Mouse (Mus musculus) megakaryocyte, adult 5-6 weeks (primary cell): ENCODE measurements around the gene Rcor1. TPM values are rescaled to one million over a fixed set of nuclear protein-coding genes. Genes with fewer than 3 reads are reported as not detected.

Experiments
- ATAC-seq: 2 replicates; pipeline ENCODE4 v1.8.0; 2016; ENCODE audit warnings: mild to moderate bottlenecking, inconsistent platforms; ENCODE audit not compliant: poor library complexity, severe bottlenecking
- total RNA-seq, 2 experiments: library from RNA; stranded (forward) in 1 of 2; stranded (reverse) in 1 of 2; fragments of 153-499, 151-499 nt in 1 of 2; fragments of 221-1000, 200-1000 nt in 1 of 2; gene quantifications; 2 replicates each; pipeline versions ENCODE4 v1.2.3 to v1.2.4; 2015 to 2017

The Rcor1 gene
- total RNA-seq, 2 experiments from 2014 or later, result 22.8 to 30.6 TPM

DNA sequence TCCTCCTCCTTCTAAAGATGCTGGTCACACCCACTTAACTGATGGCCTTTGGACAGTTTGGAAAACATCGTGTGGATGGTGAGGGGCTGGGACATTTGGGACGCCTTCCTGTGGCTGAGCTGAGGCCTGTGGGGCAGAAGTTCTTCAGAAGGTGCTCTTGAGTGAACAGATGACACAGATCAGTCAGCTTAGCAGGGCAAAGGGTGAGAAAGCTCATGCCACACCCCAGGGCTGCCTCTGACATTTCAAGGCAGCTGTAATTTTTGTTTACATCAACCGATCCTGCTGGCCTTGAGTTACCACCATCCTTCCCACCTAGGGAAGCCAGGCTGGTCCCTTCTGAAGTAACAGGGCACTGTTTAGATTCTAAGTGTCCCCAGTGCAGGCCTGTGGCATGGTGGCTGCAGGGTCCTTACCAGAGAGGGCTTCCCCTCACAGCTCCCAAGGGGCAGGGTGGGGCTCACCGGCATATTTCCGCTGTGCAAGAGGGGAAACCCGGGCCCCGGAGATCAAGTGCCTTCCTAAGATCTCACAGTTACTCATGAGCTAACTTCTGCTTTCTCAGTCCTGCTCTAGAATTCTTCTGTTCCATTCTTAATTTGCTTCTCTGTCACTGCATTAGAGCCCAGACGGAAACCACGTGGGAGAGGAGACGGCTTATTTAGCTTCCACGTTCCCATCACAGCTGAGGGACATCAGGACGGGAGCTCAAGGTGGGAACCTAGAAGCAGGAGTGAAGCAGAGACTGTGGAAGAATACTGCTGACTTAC is 120.7 kb downstream of the Rcor1 start:
- ATAC-seq, result peak; percentile 77

DNA sequence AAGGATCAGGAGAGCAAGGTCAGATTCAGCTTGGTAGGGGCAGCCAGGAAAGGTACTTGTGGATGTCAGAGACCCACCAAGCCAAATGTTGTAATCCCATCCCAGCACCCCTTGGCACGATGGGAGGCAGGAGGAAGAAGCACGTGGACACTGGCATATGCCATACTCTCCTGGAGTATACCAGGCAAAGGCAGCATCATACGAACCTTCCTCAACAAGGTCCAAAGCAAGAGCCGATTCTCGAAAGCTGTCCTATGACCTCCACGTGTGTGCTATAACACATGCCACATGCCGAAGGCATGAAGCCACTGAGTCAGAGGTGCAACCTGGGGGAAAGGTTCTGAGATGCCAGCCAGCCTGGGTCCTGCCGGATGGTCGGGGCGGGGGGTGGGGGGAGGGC is 121.7 kb downstream of the Rcor1 start:
- ATAC-seq, result no peak

DNA sequence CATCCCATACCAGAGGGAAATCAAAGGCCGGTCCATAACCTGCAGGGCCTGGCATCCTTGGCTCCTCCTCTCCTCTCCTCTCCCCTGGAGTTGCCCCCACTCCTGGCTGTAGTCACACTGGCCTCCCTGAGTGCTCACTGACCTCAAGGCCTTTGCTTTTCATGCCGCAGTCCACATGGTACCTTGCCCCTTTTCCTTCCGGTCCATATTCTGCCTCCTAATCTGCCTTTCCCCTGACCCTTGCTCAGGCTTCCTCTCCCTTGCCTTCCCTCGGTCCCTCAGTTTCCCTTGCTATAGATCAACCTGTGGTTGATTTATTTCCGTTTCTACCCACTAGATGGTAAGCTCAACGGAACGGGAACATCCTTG is 122.8 kb downstream of the Rcor1 start:
- ATAC-seq, result no peak

DNA sequence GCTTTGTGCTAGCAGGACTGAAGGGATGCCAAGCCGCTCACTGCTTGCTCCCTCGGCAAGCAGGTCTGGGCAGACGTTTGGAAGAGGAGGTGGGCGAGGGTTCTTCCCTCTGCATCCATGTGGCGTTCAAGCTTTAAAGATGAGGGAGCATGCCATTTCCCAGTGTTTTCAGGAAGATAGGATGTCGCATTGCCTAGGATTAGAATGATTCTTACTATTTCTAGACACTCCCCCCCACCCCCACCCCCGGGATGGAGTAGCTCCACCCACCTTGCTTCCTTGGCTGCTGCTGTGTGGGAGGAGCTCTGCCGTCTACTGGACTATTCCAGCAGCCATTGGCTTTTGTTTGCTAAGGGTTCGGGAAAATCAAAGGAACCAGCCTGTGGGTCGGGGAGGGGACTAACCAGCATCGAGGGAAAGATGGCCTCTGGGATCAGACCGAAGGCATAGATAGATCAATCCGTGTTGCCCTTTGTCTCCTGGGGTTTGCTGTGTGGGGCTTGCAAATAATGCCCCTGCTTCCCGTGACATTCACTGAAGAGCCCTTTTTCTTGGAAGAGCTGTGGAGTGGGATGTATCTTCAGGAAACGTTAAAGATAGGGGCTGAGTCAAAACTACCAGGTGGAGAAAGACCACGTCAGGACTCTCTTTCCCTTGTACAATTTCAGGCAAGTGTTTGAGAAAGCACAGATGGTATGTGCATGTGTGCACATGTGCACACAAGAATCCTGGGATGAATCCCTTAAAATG is 123.3 kb downstream of the Rcor1 start:
- ATAC-seq, result no peak

DNA sequence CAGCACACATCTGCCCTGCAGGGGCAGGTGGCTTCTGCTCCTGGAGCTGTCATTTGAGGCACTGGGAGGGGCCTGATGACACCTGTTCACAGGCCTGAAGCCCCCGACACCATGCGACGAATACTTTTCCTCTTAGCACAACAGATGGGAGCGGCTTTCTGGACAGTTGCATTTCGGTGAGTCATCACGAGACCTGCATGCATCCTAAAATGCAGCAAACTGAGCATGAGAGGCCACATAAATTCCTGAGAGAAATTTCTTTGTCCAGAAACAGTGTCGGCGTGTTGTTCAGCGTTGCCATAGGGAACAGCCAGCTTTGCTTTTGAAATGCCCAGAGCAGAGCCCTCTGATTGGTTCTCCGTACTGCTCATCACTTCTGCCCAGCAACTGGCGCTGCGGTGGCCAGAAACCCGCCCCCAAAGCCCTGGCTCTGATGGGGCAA is 125.2 kb downstream of the Rcor1 start:
- ATAC-seq, result peak; percentile 62

DNA sequence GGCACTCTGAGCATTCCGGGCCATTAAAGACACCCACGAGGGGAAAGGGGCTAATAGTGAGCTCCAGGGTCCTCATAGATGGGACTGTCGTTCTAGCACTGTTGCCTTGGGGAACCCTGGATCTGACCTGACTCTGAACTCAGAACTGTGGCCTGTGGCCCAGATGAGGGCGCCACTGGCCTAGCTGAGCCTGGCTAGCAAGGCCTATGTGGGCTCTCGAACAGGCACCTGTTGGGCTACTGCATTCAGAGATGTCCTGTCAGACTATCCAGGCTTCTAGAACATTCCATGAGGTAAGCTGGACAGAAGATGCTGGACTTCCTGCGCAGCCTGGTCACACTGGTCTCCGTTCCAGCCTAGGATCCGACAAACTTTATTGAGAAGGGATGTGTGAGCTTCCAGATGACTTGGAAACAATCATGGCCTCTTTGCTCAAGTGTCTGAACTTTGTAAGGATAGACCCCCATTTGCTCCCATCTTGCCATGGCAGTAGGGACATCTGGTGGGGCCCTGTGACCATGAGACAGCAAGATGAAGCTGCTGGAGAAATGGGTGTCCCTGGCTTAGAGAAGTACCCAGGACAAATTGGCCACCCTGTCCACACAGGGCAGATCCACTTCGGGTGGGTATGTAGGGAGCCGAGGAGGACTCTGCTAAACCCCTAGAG is 126.1 kb downstream of the Rcor1 start:
- ATAC-seq, result peak; percentile 49

Other genes with a start within 250 kb of the Rcor1 start
- 1.5 and 1.6 TPM in 2 replicates for gene Mok, start 198.4 kb upstream of the Rcor1 start, total RNA-seq (2015)
- 1.4 and 1.6 TPM in 2 replicates for gene Mok, start 198.4 kb upstream of the Rcor1 start, total RNA-seq (2017)
- gene Zfp839, start 189.1 kb upstream of the Rcor1 start, total RNA-seq (2015), result 3.3 and 4.5 TPM in 2 replicates
- 5.5 and 6.2 TPM in 2 replicates for gene Zfp839, start 189.1 kb upstream of the Rcor1 start, total RNA-seq (2017)
- 20.3 and 31.8 TPM in 2 replicates for gene Cinp, start 150.2 kb upstream of the Rcor1 start, total RNA-seq (2015)
- 32.5 and 36.4 TPM in 2 replicates for gene Cinp, start 150.2 kb upstream of the Rcor1 start, total RNA-seq (2017)
- 3.1 and 3.7 TPM in 2 replicates for gene Tecpr2, start 150.1 kb upstream of the Rcor1 start, total RNA-seq (2015)
- gene Tecpr2, start 150.1 kb upstream of the Rcor1 start, total RNA-seq (2017), result 3.5 and 5.0 TPM in 2 replicates
- 1.6 and 2.8 TPM in 2 replicates for gene Ankrd9, start 60.3 kb upstream of the Rcor1 start, total RNA-seq (2015)
- 3.0 and 3.3 TPM in 2 replicates for gene Ankrd9, start 60.3 kb upstream of the Rcor1 start, total RNA-seq (2017)
- 9.9 and 13.9 TPM in 2 replicates for gene Traf3, start 127.0 kb downstream of the Rcor1 start, total RNA-seq (2015)
- gene Traf3, start 127.0 kb downstream of the Rcor1 start, total RNA-seq (2017), result 18.0 and 21.2 TPM in 2 replicates
- gene 4930595D18Rik, start 145.1 kb downstream of the Rcor1 start, total RNA-seq (2015), result not detected in 2 replicates
- not detected in 2 replicates for gene 4930595D18Rik, start 145.1 kb downstream of the Rcor1 start, total RNA-seq (2017)
- gene Amn, start 231.7 kb downstream of the Rcor1 start, total RNA-seq (2015), result 0.13 TPM in 1 of 2 replicates, not detected in the other
- gene Amn, start 231.7 kb downstream of the Rcor1 start, total RNA-seq (2017), result not detected in 2 replicates